Mouse (Mus musculus) erythroblast, embryonic 14.5 days (primary cell): ENCODE measurements around the gene Mllt11. TPM values are rescaled to one million over a fixed set of nuclear protein-coding genes. Genes with fewer than 3 reads are reported as not detected.

Experiments
- H3K27me3 ChIP-seq: 2 replicates; pipeline ENCODE4 v1.6.1; 2012; ENCODE audit warnings: inconsistent platforms; ENCODE audit not compliant: control insufficient read depth
- H3K36me3 ChIP-seq: 2 replicates; pipeline ENCODE4 v1.6.1; 2012; ENCODE audit warnings: mild to moderate bottlenecking, inconsistent platforms; ENCODE audit not compliant: control insufficient read depth
- H3K4me1 ChIP-seq: 2 replicates; pipeline ENCODE4 v1.6.1; 2012; ENCODE audit warnings: inconsistent platforms; ENCODE audit not compliant: control insufficient read depth
- H3K4me3 ChIP-seq: replicated peaks from 2 replicates; pipeline ENCODE3; 2012; ENCODE audit warnings: moderate library complexity, mild to moderate bottlenecking, inconsistent platforms
- H3K9me3 ChIP-seq: 2 replicates; pipeline ENCODE4 v1.6.1; 2012; ENCODE audit warnings: low read length, inconsistent platforms, mixed read lengths; ENCODE audit not compliant: control insufficient read depth
- GATA1 ChIP-seq: IDR thresholded peaks from 2 replicates; pipeline ENCODE4 v1.6.1; 2012; ENCODE audit warnings: low read length, inconsistent platforms, mixed read lengths
- TAL1 ChIP-seq: IDR thresholded peaks from 3 replicates; pipeline ENCODE4 v1.6.1; 2012; ENCODE audit warnings: low read length, inconsistent platforms, mixed read lengths
- polyA plus RNA-seq: library from polyadenylated mRNA; stranded (reverse); fragments of >175 nt; gene quantifications from 2 replicates; pipeline ENCODE4 v1.2.3, GENCODE M21; 2012

Mllt11 gene
- polyA plus RNA-seq, 1 experiment, result 0.09 TPM

DNA sequence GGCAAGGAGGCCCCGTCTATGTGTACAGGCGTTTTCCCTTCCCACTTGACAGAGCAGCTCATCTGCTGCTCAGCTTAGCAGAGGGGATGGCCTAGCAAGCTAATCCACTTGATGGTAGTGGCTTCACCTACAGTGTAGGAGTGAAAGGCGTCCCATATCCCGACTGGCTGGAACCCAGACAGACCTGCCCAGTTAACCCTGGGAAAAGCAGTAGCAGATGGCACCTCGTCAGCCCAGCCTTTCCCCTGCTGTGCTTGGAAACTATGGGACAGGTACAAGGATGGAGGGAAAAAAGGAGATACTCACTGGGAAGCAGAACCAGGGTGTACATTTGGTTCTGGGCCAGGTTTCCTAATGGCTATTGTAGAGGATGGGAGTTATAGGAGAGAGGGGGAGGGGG lies 18.4 kb upstream of the Mllt11 start:
- H3K36me3 ChIP-seq, result peaks cover 20% of the 10 kb centered on the region
- H3K4me3 ChIP-seq, result no peak overlapping the region
- H3K9me3 ChIP-seq, result no peaks in the 10 kb centered on the region
- H3K4me1 ChIP-seq, result peaks cover 18% of the 10 kb centered on the region
- H3K27me3 ChIP-seq, result no peaks in the 10 kb centered on the region
- TF ChIP-seq TAL1 (no peak), GATA1 (no peak)

DNA sequence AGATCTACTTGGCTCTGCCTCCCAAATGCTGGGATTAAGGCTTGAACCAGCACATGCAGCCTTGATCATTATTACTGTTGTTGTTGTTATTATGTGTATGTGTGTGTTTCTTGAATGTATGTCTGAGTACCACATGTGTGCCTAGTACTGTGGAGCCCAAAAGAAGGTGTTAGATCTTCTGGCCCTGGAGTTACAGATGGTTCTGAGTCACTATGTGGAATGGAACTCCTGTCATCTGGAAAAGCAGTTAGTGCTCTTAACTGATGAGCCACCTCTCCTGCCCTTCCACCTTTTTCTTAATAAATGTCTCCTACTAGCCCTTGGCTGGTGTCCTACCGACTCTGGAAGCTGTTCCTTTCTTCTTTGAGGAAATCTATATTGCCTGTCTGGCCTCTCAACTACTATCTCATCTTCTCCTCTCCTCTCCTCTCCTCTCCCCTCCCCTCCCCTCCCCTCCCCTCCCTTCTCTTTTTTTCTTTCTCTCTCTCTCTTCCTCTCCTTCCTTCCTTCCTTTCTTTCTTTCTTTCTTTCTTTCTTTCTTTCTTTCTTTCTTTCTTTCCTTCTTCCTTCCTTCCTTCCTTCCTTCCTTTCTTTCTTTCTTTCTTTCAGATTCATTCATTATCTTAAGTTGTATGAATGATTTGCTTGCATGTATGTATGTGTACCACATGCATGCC lies 15.8 kb upstream of the Mllt11 start:
- no peaks in the 10 kb centered on the region for H3K9me3 ChIP-seq
- peaks cover 18% of the 10 kb centered on the region for H3K4me1 ChIP-seq
- peaks cover 1% of the 10 kb centered on the region for H3K36me3 ChIP-seq
- H3K4me3 ChIP-seq, result no peak overlapping the region
- H3K27me3 ChIP-seq, result no peaks in the 10 kb centered on the region
- TF ChIP-seq GATA1 (no peak), TAL1 (no peak)

DNA sequence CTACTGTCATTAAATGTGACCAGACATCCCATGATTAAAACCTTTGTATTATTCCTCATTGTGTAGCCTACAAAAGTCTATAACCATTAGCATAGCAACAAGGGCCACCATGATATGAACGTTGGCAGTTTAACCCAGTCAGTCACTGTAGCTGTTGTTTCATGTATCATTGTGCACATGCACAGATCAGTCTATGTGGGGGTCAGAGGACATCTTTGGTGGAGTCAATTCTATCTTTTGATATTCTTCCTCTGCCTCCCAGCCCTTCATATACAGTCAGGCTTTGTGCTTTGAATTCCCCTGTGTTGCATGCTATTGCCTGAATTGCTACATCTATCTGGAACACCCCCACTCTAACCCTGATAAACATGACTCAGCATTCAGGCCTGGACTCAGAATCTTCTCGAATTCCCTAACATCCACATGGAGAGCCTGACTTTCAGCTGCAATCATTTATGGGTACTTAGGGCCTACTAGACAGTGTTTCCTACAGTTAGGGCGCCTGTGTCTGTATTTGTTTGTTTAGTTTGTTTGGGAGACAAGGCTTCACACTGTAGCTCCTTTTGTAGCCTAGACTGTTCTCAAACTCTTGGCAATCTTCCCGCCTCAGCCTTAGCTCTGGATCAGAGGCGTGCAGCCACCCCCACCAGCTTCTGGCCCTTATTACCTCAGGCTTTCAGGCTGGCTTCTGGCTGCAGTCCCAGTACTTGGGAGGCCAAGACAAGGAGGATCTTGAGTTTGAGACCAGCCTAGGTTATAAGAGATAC lies 14.7 kb upstream of the Mllt11 start:
- Histone ChIP-seq H3K4me1 (peaks cover 18% of the 10 kb centered on the region), H3K4me3 (no peak overlapping the region), H3K36me3 (no peaks in the 10 kb centered on the region; the same call in 1 of the 2 replicates), H3K27me3 (no peaks in the 10 kb centered on the region), H3K9me3 (no peaks in the 10 kb centered on the region)
- TF ChIP-seq TAL1, result no peak
- TF ChIP-seq GATA1, result no peak

- TF ChIP-seq GATA1, result no peak
- TF ChIP-seq TAL1, result no peak
- H3K9me3 ChIP-seq, result no peaks in the 10 kb centered on the region
- H3K4me1 ChIP-seq, result peaks cover 15% of the 10 kb centered on the region
- peaks cover 3% of the 10 kb centered on the region for H3K27me3 ChIP-seq
- no peak overlapping the region for H3K4me3 ChIP-seq
- peaks cover 5% of the 10 kb centered on the region for H3K36me3 ChIP-seq
Observed at GRCm38 (mm10) chr3:95243086-95243485, 11.1 kb upstream of the Mllt11 start.

DNA sequence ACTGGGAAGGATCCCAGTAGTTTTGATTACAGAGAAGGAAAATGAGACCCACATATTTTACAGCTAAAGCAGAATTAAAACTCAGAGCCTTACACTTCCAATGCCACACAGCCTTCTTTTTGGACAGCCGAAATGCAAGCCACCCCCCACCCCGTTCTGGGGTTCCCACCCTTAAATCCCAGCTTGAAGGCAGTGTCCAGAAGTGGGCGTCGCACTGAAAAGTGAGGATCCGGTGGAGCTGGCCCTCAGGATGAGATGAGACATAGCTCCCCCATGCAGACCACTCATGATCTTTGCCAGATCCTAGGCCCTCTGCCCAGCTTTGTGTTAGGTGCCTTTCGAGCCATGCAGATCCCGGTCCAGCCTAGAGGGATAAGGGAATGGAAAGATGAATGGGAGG lies 9.5 kb upstream of the Mllt11 start, which contains the start of gene Gm128:
Gene Gm128, minus strand, starts transcription at position 101 of the 400 bp plus-strand sequence.
- peaks cover 3% of the 10 kb centered on the region for H3K27me3 ChIP-seq
- H3K4me3 ChIP-seq, result no peak within 1 kb of the TSS
- TF ChIP-seq GATA1 (no peak), TAL1 (no peak)
- no peaks in the 10 kb centered on the region for H3K9me3 ChIP-seq
- H3K4me1 ChIP-seq, result peaks cover 5% of the 10 kb centered on the region
- peaks cover 20% of the 10 kb centered on the region for H3K36me3 ChIP-seq

GRCm38 (mm10) chr3:95240900-95241299 lies 8.9 kb upstream of the Mllt11 start:
- Histone ChIP-seq H3K36me3 (peaks cover 26% of the 10 kb centered on the region), H3K9me3 (no peaks in the 10 kb centered on the region), H3K4me3 (no peak overlapping the region), H3K4me1 (peaks cover 3% of the 10 kb centered on the region), H3K27me3 (peaks cover 3% of the 10 kb centered on the region)
- no peak for TF ChIP-seq TAL1
- no peak for TF ChIP-seq GATA1

DNA sequence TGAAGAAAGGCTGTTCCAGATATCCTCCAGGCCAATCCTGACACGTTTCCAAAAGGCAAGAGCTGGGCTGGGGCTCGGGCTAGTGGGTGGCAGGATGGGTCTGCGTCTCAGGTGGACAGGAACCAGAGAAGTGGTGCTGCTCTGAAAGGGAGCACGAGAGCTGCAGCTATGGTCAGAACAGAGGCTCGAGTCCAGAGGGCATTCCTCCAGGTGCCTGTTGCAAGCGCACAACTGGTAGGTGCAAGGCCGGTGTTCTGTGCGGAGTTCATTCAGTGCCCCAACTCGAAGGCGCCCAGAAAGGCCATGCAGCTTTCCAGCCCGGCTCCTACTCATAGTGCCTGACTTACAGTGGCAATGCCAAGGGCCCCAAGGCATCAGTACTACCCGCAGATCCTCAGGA lies 8.0 kb upstream of the Mllt11 start:
- Histone ChIP-seq H3K36me3 (peaks cover 35% of the 10 kb centered on the region), H3K4me3 (no peak overlapping the region), H3K4me1 (peaks cover 3% of the 10 kb centered on the region), H3K27me3 (peaks cover 3% of the 10 kb centered on the region), H3K9me3 (no peaks in the 10 kb centered on the region)
- TF ChIP-seq TAL1 (no peak), GATA1 (no peak)

- peaks cover 3% of the 10 kb centered on the region for H3K4me1 ChIP-seq
Observed at GRCm38 (mm10) chr3:95239022-95239421, 7.1 kb upstream of the Mllt11 start.

DNA sequence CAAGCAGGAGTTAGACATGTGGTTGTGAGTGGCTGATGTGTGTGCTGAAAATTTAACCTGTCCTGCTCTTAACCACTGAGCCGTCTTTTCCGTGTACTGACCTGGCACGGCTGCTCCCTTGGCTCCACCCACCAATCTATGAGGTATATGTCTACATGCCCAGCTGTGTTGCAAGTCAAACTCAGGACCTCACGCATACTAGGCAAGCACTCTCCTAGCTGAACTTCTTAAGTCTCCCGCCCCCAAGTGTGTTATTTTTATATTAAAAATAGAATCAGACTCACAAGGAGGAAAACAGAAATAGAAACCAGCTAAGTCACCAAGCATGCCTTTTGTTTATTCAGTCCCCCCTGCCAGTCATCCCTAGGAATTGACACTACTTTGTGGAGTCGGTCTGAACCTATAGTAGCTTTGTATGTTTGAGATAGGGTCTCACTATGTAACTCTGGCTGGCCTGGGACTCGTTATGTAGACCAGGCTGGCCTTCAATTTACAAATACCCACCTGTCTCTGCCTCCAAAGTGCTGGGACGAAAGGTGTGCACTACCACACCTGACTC lies 5.6 kb upstream of the Mllt11 start:
- Histone ChIP-seq H3K4me3 (no peak overlapping the region), H3K4me1 (peaks cover 15% of the 10 kb centered on the region), H3K27me3 (peaks cover 3% of the 10 kb centered on the region), H3K36me3 (peaks cover 59% of the 10 kb centered on the region), H3K9me3 (no peaks in the 10 kb centered on the region)
- TF ChIP-seq GATA1 (no peak), TAL1 (no peak)

More at GRCm38 (mm10) chr3:95239022-95239421, 7.1 kb upstream of the Mllt11 start:
- H3K36me3 ChIP-seq, result peaks cover 45% of the 10 kb centered on the region
- no peaks in the 10 kb centered on the region for H3K9me3 ChIP-seq
- peaks cover 3% of the 10 kb centered on the region for H3K27me3 ChIP-seq
- no peak for TF ChIP-seq TAL1
- TF ChIP-seq GATA1, result no peak
- H3K4me3 ChIP-seq, result no peak overlapping the region
